Mouse (Mus musculus) brain, embryonic 14.5 days (tissue): ENCODE measurements around the gene Runx1.

Experiments
- CTCF ChIP-seq: fragments of 200-500 bp; IDR thresholded peaks from 2 replicates; pipeline ENCODE4 v1.5.1; 2012; ENCODE audit warnings: inconsistent platforms, mild to moderate bottlenecking, moderate library complexity, borderline replicate concordance; ENCODE audit not compliant: insufficient read depth, insufficient read length; ENCODE audit errors: extremely low read depth
- POLR2A ChIP-seq: fragments of 200-500 bp; IDR thresholded peaks from 2 replicates; pipeline ENCODE4 v1.6.1; 2012; ENCODE audit warnings: mild to moderate bottlenecking, inconsistent platforms, borderline replicate concordance; ENCODE audit not compliant: poor library complexity, insufficient read depth, insufficient read length, severe bottlenecking; ENCODE audit errors: extremely low read depth

DNA sequence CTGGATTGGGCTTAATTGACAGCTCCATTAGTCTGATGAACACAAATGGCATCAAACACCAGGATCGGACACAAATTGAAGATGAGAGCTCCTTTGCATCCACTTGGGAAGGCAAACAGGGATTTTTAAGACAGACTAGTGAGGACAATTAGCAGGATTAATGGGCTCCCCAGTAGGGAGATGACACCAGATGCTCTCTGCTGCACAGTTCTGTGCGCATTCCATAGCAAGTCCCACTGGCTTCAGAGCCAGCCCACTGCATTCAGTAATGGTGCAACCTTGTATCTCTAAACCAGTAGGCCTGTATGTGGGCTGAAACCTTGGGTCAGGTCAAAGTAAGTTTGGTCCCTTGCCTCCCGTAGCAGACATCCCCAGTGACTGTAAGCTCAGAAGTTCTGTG lies 80.7 kb downstream of the Runx1 start:
- TF ChIP-seq CTCF (no peak), POLR2A (no peak)
